Mouse (Mus musculus) hindbrain, embryonic 13.5 days (tissue): Measurements from ENCODE around the gene Fgf5. TPM values are rescaled to one million over a fixed set of nuclear protein-coding genes. Genes with fewer than 3 reads are reported as not detected.
A peak's percentile ranks its signal among the peaks of the same experiment; 100 is the strongest.

Experiments used
- ATAC-seq: fragments of 200-750 bp; cut with Nextera tagmentation; 2 replicates; pipeline ENCODE4 v1.8.0; 2017; ENCODE audit warnings: moderate TSS enrichment; ENCODE audit not compliant: low FRiP score
- H3K27ac ChIP-seq: fragments of 300-500 bp; sonication (generic); 2 replicates; pipeline ENCODE4 v1.5.1; 2015; ENCODE audit warnings: inconsistent platforms, mild to moderate bottlenecking, moderate library complexity
- H3K27me3 ChIP-seq: fragments of 300-500 bp; sonication (generic); 2 replicates; pipeline ENCODE4 v1.6.1; 2015; ENCODE audit warnings: mild to moderate bottlenecking, inconsistent platforms
- H3K36me3 ChIP-seq: fragments of 300-500 bp; sonication (generic); 2 replicates; pipeline ENCODE4 v1.6.1; 2015; ENCODE audit warnings: mild to moderate bottlenecking, inconsistent platforms
- H3K4me1 ChIP-seq: fragments of 300-500 bp; sonication (generic); replicated peaks from 2 replicates; pipeline ENCODE4 v1.6.1; 2015; ENCODE audit warnings: inconsistent platforms
- H3K4me2 ChIP-seq: fragments of 300-500 bp; sonication (generic); 2 replicates; pipeline ENCODE4 v1.6.1; 2015; ENCODE audit warnings: inconsistent platforms, mild to moderate bottlenecking, moderate library complexity
- H3K4me3 ChIP-seq: fragments of 300-500 bp; sonication (generic); 2 replicates; pipeline ENCODE4 v1.5.1; 2015; ENCODE audit warnings: mild to moderate bottlenecking, inconsistent platforms
- H3K9ac ChIP-seq: fragments of 300-500 bp; sonication (generic); 2 replicates; pipeline ENCODE4 v1.6.1; 2015; ENCODE audit warnings: mild to moderate bottlenecking, inconsistent platforms
- H3K9me3 ChIP-seq: fragments of 300-500 bp; sonication (generic); 2 replicates; pipeline ENCODE4 v1.6.1; 2016; ENCODE audit warnings: inconsistent platforms
- WGBS: fragments of 180-500 bp; shearing (Covaris S2); methylation state at CpG from one replicate; pipeline ENCODE4 v1.1.7; 2015; 5-methylcytosine and 5-hydroxymethylcytosine counted together
- polyA plus RNA-seq: library from polyadenylated mRNA; unstranded; fragments of >200 nt; fragmentation: Nextera tagmentation; extraction: Ambion mirVana; gene quantifications from 2 replicates; pipeline ENCODE4 v1.2.1, GENCODE M21; 2015

The Fgf5 gene
- 0.71 and 1.5 TPM in 2 replicates for polyA plus RNA-seq

- Histone ChIP-seq H3K4me3 (peak within 1 kb of the TSS; percentile 68), H3K9me3 (no peaks in the 10 kb centered on the region), H3K27ac (no peak within 1 kb of the TSS), H3K4me2 (peak within 1 kb of the TSS; percentile 99), H3K27me3 (peaks cover 83% of the 10 kb centered on the region), H3K4me1 (peaks cover 19% of the 10 kb centered on the region), H3K9ac (peak within 1 kb of the TSS; percentile 78), H3K36me3 (no peaks in the 10 kb centered on the region)
- ATAC-seq, result peak; percentile 85
- WGBS, result under 1% methylated on average over 66 of the region's 80 CpGs
These were observed at the start of gene Fgf5 for GRCm38 (mm10) chr5:98253838-98254821. Gene Fgf5 (plus strand): TSS chr5:98254184.

- no peaks in the 10 kb centered on the region for H3K9me3 ChIP-seq
- no peak overlapping the region for H3K27ac ChIP-seq
- H3K27me3 ChIP-seq, result no peaks in the 10 kb centered on the region
- no peak overlapping the region for H3K9ac ChIP-seq
- ATAC-seq, result no peak
- H3K4me2 ChIP-seq, result no peak overlapping the region
- H3K4me1 ChIP-seq, result no peaks in the 10 kb centered on the region
- H3K36me3 ChIP-seq, result no peaks in the 10 kb centered on the region
- H3K4me3 ChIP-seq, result no peak overlapping the region
- WGBS, result 75% methylated on average over 4 of the region's 4 CpGs
These were observed 41.5 kb upstream of the Fgf5 start for GRCm38 (mm10) chr5:98212501-98212900.

GRCm38 (mm10) chr5:98221956-98222355 is 32.0 kb upstream of the Fgf5 start:
- no peak overlapping the region for H3K4me2 ChIP-seq
- H3K4me1 ChIP-seq, result no peaks in the 10 kb centered on the region
- H3K9me3 ChIP-seq, result no peaks in the 10 kb centered on the region
- 85% methylated on average over 4 of the region's 4 CpGs for WGBS
- H3K27me3 ChIP-seq, result no peaks in the 10 kb centered on the region
- H3K9ac ChIP-seq, result no peak overlapping the region
- no peak overlapping the region for H3K27ac ChIP-seq
- no peak for ATAC-seq
- H3K36me3 ChIP-seq, result no peaks in the 10 kb centered on the region
- H3K4me3 ChIP-seq, result no peak overlapping the region

- Histone ChIP-seq H3K4me3 (no peak overlapping the region), H3K4me1 (no peaks in the 10 kb centered on the region), H3K9me3 (no peaks in the 10 kb centered on the region), H3K27me3 (no peaks in the 10 kb centered on the region), H3K27ac (no peak overlapping the region), H3K36me3 (no peaks in the 10 kb centered on the region), H3K4me2 (no peak overlapping the region), H3K9ac (no peak overlapping the region)
- WGBS, result 88% methylated on average over 2 of the region's 2 CpGs
- no peak for ATAC-seq
These were observed 27.3 kb upstream of the Fgf5 start for GRCm38 (mm10) chr5:98226710-98227109.

- no peak for ATAC-seq
- Histone ChIP-seq H3K4me2 (no peak overlapping the region), H3K4me1 (no peaks in the 10 kb centered on the region), H3K27me3 (no peaks in the 10 kb centered on the region), H3K9ac (no peak overlapping the region), H3K36me3 (no peaks in the 10 kb centered on the region), H3K4me3 (no peak overlapping the region), H3K9me3 (no peaks in the 10 kb centered on the region), H3K27ac (no peak overlapping the region)
- 81% methylated on average over 6 of the region's 6 CpGs for WGBS
These were observed 24.5 kb upstream of the Fgf5 start for GRCm38 (mm10) chr5:98229456-98229855.

- no peak for ATAC-seq
- Histone ChIP-seq H3K4me2 (no peak overlapping the region), H3K9ac (no peak overlapping the region), H3K4me1 (no peaks in the 10 kb centered on the region), H3K27ac (no peak overlapping the region), H3K4me3 (no peak overlapping the region), H3K9me3 (no peaks in the 10 kb centered on the region), H3K36me3 (no peaks in the 10 kb centered on the region), H3K27me3 (no peaks in the 10 kb centered on the region)
- 81% methylated on average over 6 of the region's 6 CpGs for WGBS
These were observed 15.5 kb upstream of the Fgf5 start for GRCm38 (mm10) chr5:98238466-98238865.

- H3K27me3 ChIP-seq, result no peaks in the 10 kb centered on the region
- no peaks in the 10 kb centered on the region for H3K36me3 ChIP-seq
- H3K27ac ChIP-seq, result no peak overlapping the region
- no peaks in the 10 kb centered on the region for H3K9me3 ChIP-seq
- H3K4me3 ChIP-seq, result no peak overlapping the region
- H3K9ac ChIP-seq, result no peak overlapping the region
- H3K4me1 ChIP-seq, result no peaks in the 10 kb centered on the region
- H3K4me2 ChIP-seq, result no peak overlapping the region
- no peak for ATAC-seq
- WGBS, result 94% methylated on average over 12 of the region's 12 CpGs
These were observed 12.6 kb upstream of the Fgf5 start for GRCm38 (mm10) chr5:98241322-98241829.

GRCm38 (mm10) chr5:98245303-98245702 is 8.7 kb upstream of the Fgf5 start:
- 75% methylated on average over 8 of the region's 8 CpGs for WGBS
- ATAC-seq, result no peak
- Histone ChIP-seq H3K36me3 (no peaks in the 10 kb centered on the region), H3K4me2 (no peak overlapping the region), H3K9ac (no peak overlapping the region), H3K27me3 (0 out of 2 replicates have a peak, but pooled peaks cover 7% of the 10 kb centered on the region), H3K27ac (no peak overlapping the region), H3K4me3 (no peak overlapping the region), H3K9me3 (no peaks in the 10 kb centered on the region), H3K4me1 (no peaks in the 10 kb centered on the region)

- no peak for ATAC-seq
- 43% methylated on average over 4 of the region's 4 CpGs for WGBS
These were observed 8.0 kb upstream of the Fgf5 start for GRCm38 (mm10) chr5:98245976-98246375.

GRCm38 (mm10) chr5:98246826-98247225 is 7.2 kb upstream of the Fgf5 start:
- no peak for ATAC-seq
- Histone ChIP-seq H3K27ac (no peak overlapping the region), H3K9ac (no peak overlapping the region), H3K9me3 (no peaks in the 10 kb centered on the region), H3K4me1 (no peaks in the 10 kb centered on the region), H3K27me3 (peaks cover 21% of the 10 kb centered on the region), H3K4me3 (no peak overlapping the region), H3K36me3 (no peaks in the 10 kb centered on the region), H3K4me2 (no peak overlapping the region)
- WGBS, result 76% methylated on average over 7 of the region's 7 CpGs

More at GRCm38 (mm10) chr5:98245976-98246375, 8.0 kb upstream of the Fgf5 start:
- H3K4me1 ChIP-seq, result no peaks in the 10 kb centered on the region
- H3K27ac ChIP-seq, result no peak overlapping the region
- no peaks in the 10 kb centered on the region for H3K9me3 ChIP-seq
- H3K4me2 ChIP-seq, result no peak overlapping the region
- peaks cover 14% of the 10 kb centered on the region for H3K27me3 ChIP-seq
- H3K4me3 ChIP-seq, result no peak overlapping the region
- H3K36me3 ChIP-seq, result no peaks in the 10 kb centered on the region
- no peak overlapping the region for H3K9ac ChIP-seq

GRCm38 (mm10) chr5:98247516-98247915 is 6.5 kb upstream of the Fgf5 start:
- no peaks in the 10 kb centered on the region for H3K9me3 ChIP-seq
- no peak overlapping the region for H3K9ac ChIP-seq
- no peak for ATAC-seq
- no peaks in the 10 kb centered on the region for H3K4me1 ChIP-seq
- 61% methylated on average over 2 of the region's 2 CpGs for WGBS
- H3K27ac ChIP-seq, result no peak overlapping the region
- no peak overlapping the region for H3K4me2 ChIP-seq
- no peak overlapping the region for H3K4me3 ChIP-seq
- peaks cover 27% of the 10 kb centered on the region for H3K27me3 ChIP-seq
- no peaks in the 10 kb centered on the region for H3K36me3 ChIP-seq

- Histone ChIP-seq H3K9ac (no peak overlapping the region), H3K4me2 (peak overlapping the region; percentile 99; the same call in 1 of the 2 replicates), H3K4me3 (no peak overlapping the region), H3K9me3 (no peaks in the 10 kb centered on the region), H3K4me1 (peaks cover 19% of the 10 kb centered on the region), H3K27me3 (peaks cover 75% of the 10 kb centered on the region), H3K36me3 (no peaks in the 10 kb centered on the region), H3K27ac (no peak overlapping the region)
- WGBS, result 12% methylated on average over 6 of the region's 6 CpGs
- ATAC-seq, result no peak
These were observed 837 bp upstream of the Fgf5 start for GRCm38 (mm10) chr5:98253147-98253546.
